Mouse (Mus musculus): ENCODE results near the gene Olfr651. TPM values are rescaled to one million over a fixed set of nuclear protein-coding genes. Genes with fewer than 3 reads are reported as not detected.
"Not testable (repeated sequence)": the region's sequence is repeated elsewhere in the genome, so short reads cannot be mapped to it uniquely, and the experiment has no call there.

Olfr651 gene
- not detected in 2 replicates for polyA plus RNA-seq (2015; fragmentation: Nextera tagmentation; extraction: Ambion mirVana)

DNA sequence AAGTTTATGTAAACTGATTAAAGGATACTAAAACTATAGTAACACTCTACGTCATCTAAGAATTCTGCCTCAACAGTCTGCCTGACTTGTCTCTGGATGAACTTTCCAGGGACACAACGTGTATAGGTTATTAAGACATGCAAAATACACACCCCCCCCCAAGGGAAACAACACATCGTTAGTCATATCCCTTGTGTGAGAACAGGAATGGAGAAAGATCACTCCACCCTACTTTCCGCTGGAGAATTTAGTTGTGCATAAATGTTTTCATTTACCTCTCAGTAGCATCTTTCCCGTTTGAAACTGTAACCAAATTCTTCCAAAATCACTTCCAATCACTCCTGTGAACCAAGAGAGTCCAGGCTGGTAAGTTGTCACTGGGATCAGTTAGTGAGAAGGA is at the start of gene Olfr651:
Gene Olfr651 (plus strand): TSS at position 301 of the 400 bp plus-strand sequence.
- H3K4me1 ChIP-seq (replicated peaks; ENCODE audit: control insufficient read depth, insufficient read depth, low read length), result no peaks in the 10 kb centered on the region
- H3K4me3 ChIP-seq (ENCODE audit: low read length), result no peak within 1 kb of the TSS
- no peaks in the 10 kb centered on the region for H3K27me3 ChIP-seq (ENCODE audit: control insufficient read depth, insufficient read depth, low read depth, low read length)
- no peaks in the 10 kb centered on the region for H3K9me3 ChIP-seq (ENCODE audit: control insufficient read depth, low read length)
- H3K36me3 ChIP-seq (ENCODE audit: control insufficient read depth, insufficient read depth, low read length), result no peaks in the 10 kb centered on the region
- H3K9ac ChIP-seq (ENCODE audit: low read length), result no peak within 1 kb of the TSS
- no peak within 1 kb of the TSS for H3K4me2 ChIP-seq (ENCODE audit: low read depth, low read length)
- H3K27ac ChIP-seq (ENCODE audit: low read length), result no peak within 1 kb of the TSS
- WGBS, result 59% methylated on average over 5 of the region's 5 CpGs
- ATAC-seq (ENCODE audit: low read depth), result no peak

DNA sequence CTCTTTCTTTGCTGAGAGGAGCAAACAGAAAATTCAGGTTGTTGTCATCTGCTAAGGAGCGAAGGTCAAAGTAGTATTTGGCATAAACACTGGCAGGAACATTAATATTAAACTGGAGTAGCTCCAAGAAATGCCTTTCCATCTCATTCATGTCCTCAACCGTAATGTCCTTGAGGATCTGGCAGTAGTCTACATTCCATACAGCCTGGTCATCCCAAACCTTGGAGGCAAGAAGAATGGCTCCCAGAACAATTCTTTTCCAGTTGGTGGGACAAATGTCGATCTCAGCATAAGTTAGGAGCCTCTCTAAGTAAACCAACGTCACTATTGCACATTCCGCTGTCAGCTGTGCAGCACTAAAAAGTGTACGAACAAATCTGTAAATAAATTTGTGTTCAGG is 48.7 kb upstream of the Olfr651 start:
- H3K9me3 ChIP-seq (ENCODE audit: control insufficient read depth, low read length); H3K9ac ChIP-seq (ENCODE audit: low read length); H3K4me1 ChIP-seq (replicated peaks; ENCODE audit: control insufficient read depth, insufficient read depth, low read length); H3K27ac ChIP-seq (ENCODE audit: low read length); H3K4me2 ChIP-seq (ENCODE audit: low read depth, low read length); H3K27me3 ChIP-seq (ENCODE audit: control insufficient read depth, insufficient read depth, low read depth, low read length); ATAC-seq (ENCODE audit: low read depth); H3K4me3 ChIP-seq (ENCODE audit: low read length); H3K36me3 ChIP-seq (ENCODE audit: control insufficient read depth, insufficient read depth, low read length): not testable (repeated sequence)
- WGBS, result 39% methylated on average over 6 of the region's 6 CpGs

DNA sequence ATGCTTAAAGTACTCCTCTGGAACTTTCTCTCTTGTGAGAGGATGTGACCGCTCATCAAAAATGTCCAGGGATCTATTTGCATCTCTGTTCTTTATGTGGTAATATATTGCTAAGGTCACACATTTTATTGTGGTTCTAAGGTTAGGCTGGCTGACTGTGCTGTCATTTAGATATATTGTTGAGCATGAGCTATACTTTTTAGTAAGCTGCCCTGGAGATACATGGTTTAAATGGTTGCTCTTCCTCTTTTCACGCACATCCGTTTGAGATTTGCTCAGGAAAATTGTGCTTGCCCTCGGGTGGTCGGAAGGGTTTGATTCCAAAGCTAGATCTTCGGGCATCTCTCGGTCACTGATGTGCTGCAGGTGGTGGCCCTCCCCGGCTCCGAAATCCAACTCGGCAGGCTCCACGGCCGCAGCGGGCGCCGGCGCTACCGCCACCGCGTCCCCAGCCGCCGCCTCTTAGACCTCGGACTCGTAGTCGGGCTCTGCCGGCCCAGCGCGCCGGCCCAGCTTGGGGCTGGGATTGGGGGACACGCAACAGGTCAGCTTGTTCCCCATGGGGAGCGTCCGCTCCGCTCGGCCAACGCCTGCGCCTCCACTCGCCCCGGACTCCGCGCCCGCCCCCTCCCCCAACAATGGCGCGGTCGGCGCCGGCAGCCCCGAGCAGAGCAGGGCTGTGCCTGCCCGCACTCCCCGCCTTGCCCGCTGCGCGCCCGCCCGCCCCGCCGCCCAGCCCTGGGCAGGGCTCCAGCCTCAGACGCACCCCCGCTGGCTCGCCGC is 48.2 kb upstream of the Olfr651 start:
- Histone ChIP-seq H3K9me3 (ENCODE audit: control insufficient read depth, low read length) (no peaks in the 10 kb centered on the region), H3K27me3 (ENCODE audit: control insufficient read depth, insufficient read depth, low read depth, low read length) (no peaks in the 10 kb centered on the region), H3K4me2 (ENCODE audit: low read depth, low read length) (peak overlapping the region; percentile 71), H3K36me3 (ENCODE audit: control insufficient read depth, insufficient read depth, low read length) (no peaks in the 10 kb centered on the region), H3K4me3 (ENCODE audit: low read length) (peak overlapping the region; percentile 53), H3K27ac (ENCODE audit: low read length) (no peak overlapping the region), H3K4me1 (replicated peaks; ENCODE audit: control insufficient read depth, insufficient read depth, low read length) (no peaks in the 10 kb centered on the region), H3K9ac (ENCODE audit: low read length) (peak overlapping the region; percentile 64)
- peak; percentile 92 for ATAC-seq (ENCODE audit: low read depth)
- 3% methylated on average over 47 of the region's 59 CpGs for WGBS

DNA sequence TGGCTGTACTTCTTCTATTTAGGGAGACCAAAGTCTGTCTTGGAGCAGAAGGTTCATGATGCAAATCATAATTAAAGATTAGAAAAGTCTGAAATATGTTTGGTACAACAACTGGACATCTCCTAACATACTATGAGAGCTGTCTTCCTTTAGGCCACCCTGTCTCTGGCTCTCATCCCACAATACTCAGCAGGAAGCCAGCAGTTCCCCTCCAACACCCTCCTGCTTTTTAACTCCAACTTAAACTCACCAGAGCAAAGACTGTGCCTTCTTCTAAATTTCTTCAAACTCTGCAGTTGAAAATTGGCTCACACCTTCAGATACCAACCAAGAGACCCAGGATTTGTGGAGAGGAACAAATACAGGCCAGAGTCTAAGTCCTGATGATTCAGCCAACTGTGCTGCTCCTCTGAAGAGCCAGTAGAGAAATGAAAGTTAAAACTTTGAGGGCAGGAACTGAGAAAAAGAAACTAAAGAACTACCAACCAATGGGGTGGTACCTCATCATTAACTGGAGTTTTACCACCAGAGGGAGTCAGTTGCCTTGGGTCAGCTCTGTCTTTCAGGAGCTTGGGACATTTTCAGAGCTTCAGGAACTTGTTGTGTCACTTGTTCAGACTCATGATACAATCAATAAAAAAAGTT is 42.4 kb upstream of the Olfr651 start, which contains the start of gene Trim30d:
Gene Trim30d (minus strand): TSS at position 429 of the 645 bp plus-strand sequence.
- H3K27me3 ChIP-seq (ENCODE audit: control insufficient read depth, insufficient read depth, low read depth, low read length); H3K4me3 ChIP-seq (ENCODE audit: low read length); H3K4me2 ChIP-seq (ENCODE audit: low read depth, low read length); H3K27ac ChIP-seq (ENCODE audit: low read length); H3K36me3 ChIP-seq (ENCODE audit: control insufficient read depth, insufficient read depth, low read length); H3K9me3 ChIP-seq (ENCODE audit: control insufficient read depth, low read length); H3K9ac ChIP-seq (ENCODE audit: low read length); H3K4me1 ChIP-seq (replicated peaks; ENCODE audit: control insufficient read depth, insufficient read depth, low read length): not testable (repeated sequence)
- ATAC-seq (ENCODE audit: low read depth), result 0 out of 2 replicates have a peak, but pooled peaks have one; percentile 31

DNA sequence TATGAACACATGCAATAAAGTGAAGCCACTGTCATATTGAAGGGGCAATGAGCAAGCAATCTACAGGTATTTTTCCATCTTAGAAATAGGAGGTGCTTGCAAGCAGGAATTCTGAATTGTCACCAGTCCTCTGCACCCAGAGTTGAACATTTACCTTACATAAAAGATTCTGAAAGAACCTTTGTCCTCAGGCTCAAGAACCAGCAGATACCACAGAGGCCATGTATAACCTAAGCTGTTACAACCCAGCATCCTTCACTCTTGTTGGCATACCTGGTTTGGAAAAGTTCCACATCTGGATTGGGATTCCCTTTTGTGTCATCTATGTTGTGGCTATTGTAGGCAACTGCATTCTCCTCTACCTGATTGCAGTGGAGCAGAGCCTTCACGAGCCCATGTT is 2.8 kb downstream of the Olfr651 start:
- Histone ChIP-seq H3K27me3 (ENCODE audit: control insufficient read depth, insufficient read depth, low read depth, low read length) (no peaks in the 10 kb centered on the region), H3K4me3 (ENCODE audit: low read length) (no peak overlapping the region), H3K9ac (ENCODE audit: low read length) (no peak overlapping the region), H3K4me2 (ENCODE audit: low read depth, low read length) (no peak overlapping the region), H3K4me1 (replicated peaks; ENCODE audit: control insufficient read depth, insufficient read depth, low read length) (no peaks in the 10 kb centered on the region), H3K36me3 (ENCODE audit: control insufficient read depth, insufficient read depth, low read length) (no peaks in the 10 kb centered on the region), H3K27ac (ENCODE audit: low read length) (no peak overlapping the region), H3K9me3 (ENCODE audit: control insufficient read depth, low read length) (no peaks in the 10 kb centered on the region)
- 55% methylated on average over 1 of the region's 1 CpGs for WGBS
- ATAC-seq (ENCODE audit: low read depth), result no peak

DNA sequence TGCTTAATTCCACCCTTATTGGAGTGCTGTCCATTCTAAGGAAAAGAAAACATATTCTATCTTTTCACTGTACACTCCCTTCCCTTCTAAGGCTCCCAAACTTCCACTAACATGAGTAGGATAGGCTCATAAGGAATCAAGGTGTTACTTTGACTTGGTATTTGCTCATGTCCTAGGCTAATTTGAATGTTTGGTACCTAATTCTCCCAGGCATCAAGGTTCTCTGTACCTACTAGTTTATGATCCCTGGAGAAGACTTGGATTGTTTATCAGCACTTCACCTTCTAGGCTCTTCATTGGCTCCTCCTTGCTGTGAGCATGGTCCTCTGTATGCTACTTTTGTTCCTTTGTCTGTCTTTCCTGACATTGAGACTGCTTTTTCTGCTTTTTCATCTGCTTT is 10.7 kb downstream of the Olfr651 start, which contains the start of gene Olfr652:
Gene Olfr652 (plus strand): TSS at position 301 of the 400 bp plus-strand sequence.
- Histone ChIP-seq H3K4me2 (ENCODE audit: low read depth, low read length) (no peak within 1 kb of the TSS), H3K4me3 (ENCODE audit: low read length) (no peak within 1 kb of the TSS), H3K27me3 (ENCODE audit: control insufficient read depth, insufficient read depth, low read depth, low read length) (no peaks in the 10 kb centered on the region), H3K27ac (ENCODE audit: low read length) (no peak within 1 kb of the TSS), H3K4me1 (replicated peaks; ENCODE audit: control insufficient read depth, insufficient read depth, low read length) (no peaks in the 10 kb centered on the region), H3K9ac (ENCODE audit: low read length) (no peak within 1 kb of the TSS), H3K36me3 (ENCODE audit: control insufficient read depth, insufficient read depth, low read length) (no peaks in the 10 kb centered on the region), H3K9me3 (ENCODE audit: control insufficient read depth, low read length) (no peaks in the 10 kb centered on the region)
- no peak for ATAC-seq (ENCODE audit: low read depth)

DNA sequence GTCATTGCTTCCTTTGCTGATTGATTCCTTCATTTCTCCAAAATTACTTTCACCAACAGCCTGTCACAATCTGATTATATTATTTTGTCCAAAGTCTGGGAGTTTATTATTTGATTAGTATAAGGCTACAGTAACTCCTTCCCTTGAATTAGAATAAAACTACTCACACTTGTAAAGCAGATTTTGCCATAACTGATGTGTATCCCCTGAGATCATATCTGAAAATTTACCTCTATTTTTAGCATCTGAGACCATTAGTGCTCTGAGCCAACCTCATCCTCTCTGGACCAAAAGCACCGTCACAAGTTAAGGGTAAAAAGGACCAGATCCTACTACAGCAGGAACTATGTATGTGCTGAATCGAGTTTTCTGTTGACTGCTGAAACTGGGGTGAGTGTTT is 27.1 kb downstream of the Olfr651 start, which contains the start of gene Olfr653:
Gene Olfr653 (plus strand): TSS at position 301 of the 400 bp plus-strand sequence.
- Histone ChIP-seq H3K4me2 (ENCODE audit: low read depth, low read length) (no peak within 1 kb of the TSS), H3K4me1 (replicated peaks; ENCODE audit: control insufficient read depth, insufficient read depth, low read length) (no peaks in the 10 kb centered on the region), H3K9ac (ENCODE audit: low read length) (no peak within 1 kb of the TSS), H3K4me3 (ENCODE audit: low read length) (no peak within 1 kb of the TSS), H3K27ac (ENCODE audit: low read length) (no peak within 1 kb of the TSS), H3K36me3 (ENCODE audit: control insufficient read depth, insufficient read depth, low read length) (no peaks in the 10 kb centered on the region), H3K27me3 (ENCODE audit: control insufficient read depth, insufficient read depth, low read depth, low read length) (no peaks in the 10 kb centered on the region), H3K9me3 (ENCODE audit: control insufficient read depth, low read length) (no peaks in the 10 kb centered on the region)
- WGBS, result 60% methylated on average over 2 of the region's 2 CpGs
- ATAC-seq (ENCODE audit: low read depth), result no peak

DNA sequence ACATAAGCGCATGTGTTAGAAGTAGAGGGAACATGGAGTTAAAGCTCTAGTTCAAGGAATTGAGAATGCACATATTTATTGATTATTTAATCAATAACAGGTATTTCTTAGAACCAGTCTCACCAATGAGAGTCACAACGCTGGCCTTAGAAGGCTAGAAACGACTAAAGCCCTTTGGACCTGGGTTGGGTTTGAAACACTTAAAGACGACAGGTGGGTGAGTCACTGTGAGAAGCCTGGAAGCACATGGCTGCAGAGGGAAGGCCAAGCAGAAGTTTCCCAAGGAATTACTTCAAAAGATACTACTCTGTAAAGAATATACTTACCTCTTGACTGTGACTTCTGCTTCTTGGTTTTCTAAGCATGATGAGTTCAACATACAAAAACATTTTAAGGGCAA is 30.9 kb downstream of the Olfr651 start:
- ATAC-seq (ENCODE audit: low read depth), result no peak
- H3K4me2 ChIP-seq (ENCODE audit: low read depth, low read length), result no peak overlapping the region
- H3K4me1 ChIP-seq (replicated peaks; ENCODE audit: control insufficient read depth, insufficient read depth, low read length), result no peaks in the 10 kb centered on the region
- no peak overlapping the region for H3K4me3 ChIP-seq (ENCODE audit: low read length)
- 88% methylated on average over 4 of the region's 4 CpGs for WGBS
- no peaks in the 10 kb centered on the region for H3K9me3 ChIP-seq (ENCODE audit: control insufficient read depth, low read length)
- H3K36me3 ChIP-seq (ENCODE audit: control insufficient read depth, insufficient read depth, low read length), result no peaks in the 10 kb centered on the region
- H3K27ac ChIP-seq (ENCODE audit: low read length), result no peak overlapping the region
- H3K9ac ChIP-seq (ENCODE audit: low read length), result no peak overlapping the region
- no peaks in the 10 kb centered on the region for H3K27me3 ChIP-seq (ENCODE audit: control insufficient read depth, insufficient read depth, low read depth, low read length)

DNA sequence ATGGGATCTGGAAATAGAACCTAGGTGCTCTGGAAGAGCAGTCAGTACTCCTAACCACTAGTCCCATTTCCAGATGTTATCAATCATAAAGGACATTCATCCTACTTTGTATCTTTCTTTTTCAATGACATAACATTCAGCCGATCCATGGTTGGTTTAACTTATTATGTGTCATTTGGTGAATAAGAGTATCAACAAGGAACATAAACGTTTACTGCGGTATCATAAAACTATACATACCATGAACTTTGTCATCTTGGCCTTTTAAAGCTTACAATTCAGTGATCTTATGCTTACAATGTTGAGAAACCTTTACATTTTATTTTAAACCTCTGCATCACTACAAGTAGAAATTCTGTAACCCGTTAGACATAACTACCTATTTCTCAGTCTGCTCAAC is 31.5 kb downstream of the Olfr651 start:
- H3K9me3 ChIP-seq (ENCODE audit: control insufficient read depth, low read length), result no peaks in the 10 kb centered on the region
- H3K4me2 ChIP-seq (ENCODE audit: low read depth, low read length), result no peak overlapping the region
- no peak overlapping the region for H3K4me3 ChIP-seq (ENCODE audit: low read length)
- H3K27me3 ChIP-seq (ENCODE audit: control insufficient read depth, insufficient read depth, low read depth, low read length), result no peaks in the 10 kb centered on the region
- no peak overlapping the region for H3K9ac ChIP-seq (ENCODE audit: low read length)
- no peaks in the 10 kb centered on the region for H3K4me1 ChIP-seq (replicated peaks; ENCODE audit: control insufficient read depth, insufficient read depth, low read length)
- no peak overlapping the region for H3K27ac ChIP-seq (ENCODE audit: low read length)
- 73% methylated on average over 4 of the region's 4 CpGs for WGBS
- no peaks in the 10 kb centered on the region for H3K36me3 ChIP-seq (ENCODE audit: control insufficient read depth, insufficient read depth, low read length)
- no peak for ATAC-seq (ENCODE audit: low read depth)

Data from lung, embryonic 16.5 days (tissue).